Mouse (Mus musculus) cortical plate, adult 2 months (tissue): ENCODE data around the gene H2afy.

Source experiments
- CTCF ChIP-seq: fragments of 200-500 bp; IDR thresholded peaks from 2 replicates; pipeline ENCODE4 v1.5.1; 2011; ENCODE audit warnings: mild to moderate bottlenecking, control low read depth, low read length; ENCODE audit not compliant: insufficient read depth; ENCODE audit errors: extremely low read depth
- POLR2A ChIP-seq: fragments of 200-500 bp; IDR thresholded peaks from 2 replicates; pipeline ENCODE4 v1.6.1; 2011; ENCODE audit warnings: mild to moderate bottlenecking, low read length, control low read depth; ENCODE audit not compliant: insufficient read depth; ENCODE audit errors: extremely low read depth

- TF ChIP-seq POLR2A (no peak), CTCF (no peak)
Measured at GRCm38 (mm10) chr13:56163751-56164150, 27.6 kb upstream of the H2afy start.
